Mouse (Mus musculus) testis, adult 2 months (tissue): ENCODE measurements around the gene Klra3.

Experiments
- CTCF ChIP-seq: fragments of 200-500 bp; IDR thresholded peaks from 2 replicates; pipeline ENCODE4 v1.5.1; 2012; ENCODE audit warnings: low read depth, mild to moderate bottlenecking, inconsistent platforms, low read length, moderate library complexity; ENCODE audit not compliant: control insufficient read depth, insufficient read depth, insufficient replicate concordance
- POLR2A ChIP-seq: fragments of 200-500 bp; IDR thresholded peaks from 2 replicates; pipeline ENCODE4 v1.6.1; 2012; ENCODE audit warnings: low read depth, mild to moderate bottlenecking, inconsistent platforms, low read length, moderate library complexity; ENCODE audit not compliant: control insufficient read depth

- TF ChIP-seq CTCF, result no peak
- no peak for TF ChIP-seq POLR2A
Measured at GRCm38 (mm10) chr6:130337411-130337810, at the start of gene Klra3.
